Mouse (Mus musculus): Measurements from ENCODE around the gene Ptov1. TPM values are rescaled to one million over a fixed set of nuclear protein-coding genes. Genes with fewer than 3 reads are reported as not detected.

Ptov1 gene
- polyA plus RNA-seq, 1 experiment from 2014 or later = 404 TPM

MicroRNAs within 50 kb of the gene (microRNA counts, 519-probe panel; counts per million panel counts)
- microRNA mmu-miR-707 = 104 counts per million, percentile 35 among the panel's probes with 10 or more counts

Small RNAs within 50 kb of the gene (microRNA-seq; reads per million reads assigned to microRNA genes)
- not detected for gene Mir707

Other genes starting within 250 kb of the Ptov1 start
- gene Myh14, start 198.9 kb downstream of the Ptov1 start, polyA plus RNA-seq (2015; fragmentation: Nextera tagmentation; extraction: Ambion mirVana) = 1.7 and 2.0 TPM in 2 replicates
- gene Izumo2, start 161.0 kb downstream of the Ptov1 start, polyA plus RNA-seq (2015; fragmentation: Nextera tagmentation; extraction: Ambion mirVana) = not detected in 2 replicates
- 54.5 and 54.9 TPM in 2 replicates for gene Vrk3, start 121.4 kb downstream of the Ptov1 start, polyA plus RNA-seq (2015; fragmentation: Nextera tagmentation; extraction: Ambion mirVana)
- gene Zfp473, start 118.7 kb downstream of the Ptov1 start, polyA plus RNA-seq (2015; fragmentation: Nextera tagmentation; extraction: Ambion mirVana) = 2.1 and 2.6 TPM in 2 replicates
- 99.9 and 105 TPM in 2 replicates for gene Nup62, start 53.7 kb downstream of the Ptov1 start, polyA plus RNA-seq (2015; fragmentation: Nextera tagmentation; extraction: Ambion mirVana)
- gene Il4i1, start 53.4 kb downstream of the Ptov1 start, polyA plus RNA-seq (2015; fragmentation: Nextera tagmentation; extraction: Ambion mirVana) = 1.1 and 1.5 TPM in 2 replicates
- gene Atf5, start 53.1 kb downstream of the Ptov1 start, polyA plus RNA-seq (2015; fragmentation: Nextera tagmentation; extraction: Ambion mirVana) = 3.5 and 4.3 TPM in 2 replicates
- 117 and 126 TPM in 2 replicates for gene Akt1s1, start 20.8 kb downstream of the Ptov1 start, polyA plus RNA-seq (2015; fragmentation: Nextera tagmentation; extraction: Ambion mirVana)
- 93.9 and 94.9 TPM in 2 replicates for gene Tbc1d17, start 20.7 kb downstream of the Ptov1 start, polyA plus RNA-seq (2015; fragmentation: Nextera tagmentation; extraction: Ambion mirVana)
- 38.7 and 40.4 TPM in 2 replicates for gene Pnkp, start 12.6 kb downstream of the Ptov1 start, polyA plus RNA-seq (2015; fragmentation: Nextera tagmentation; extraction: Ambion mirVana)
- 136 and 149 TPM in 2 replicates for gene Med25, start 22.9 kb upstream of the Ptov1 start, polyA plus RNA-seq (2015; fragmentation: Nextera tagmentation; extraction: Ambion mirVana)
- 27.7 and 28.4 TPM in 2 replicates for gene Fuz, start 26.3 kb upstream of the Ptov1 start, polyA plus RNA-seq (2015; fragmentation: Nextera tagmentation; extraction: Ambion mirVana)
- 72.9 and 75.3 TPM in 2 replicates for gene Ap2a1, start 59.7 kb upstream of the Ptov1 start, polyA plus RNA-seq (2015; fragmentation: Nextera tagmentation; extraction: Ambion mirVana)
- 0.10 and 0.24 TPM in 2 replicates for gene Tsks, start 73.4 kb upstream of the Ptov1 start, polyA plus RNA-seq (2015; fragmentation: Nextera tagmentation; extraction: Ambion mirVana)
- gene Cpt1c, start 105.1 kb upstream of the Ptov1 start, polyA plus RNA-seq (2015; fragmentation: Nextera tagmentation; extraction: Ambion mirVana) = 22.4 and 23.8 TPM in 2 replicates
- 681 and 701 TPM in 2 replicates for gene Prmt1, start 116.8 kb upstream of the Ptov1 start, polyA plus RNA-seq (2015; fragmentation: Nextera tagmentation; extraction: Ambion mirVana)
- 109 TPM in 2 replicates for gene Irf3, start 127.9 kb upstream of the Ptov1 start, polyA plus RNA-seq (2015; fragmentation: Nextera tagmentation; extraction: Ambion mirVana)
- 56.1 and 61.9 TPM in 2 replicates for gene Bcl2l12, start 128.9 kb upstream of the Ptov1 start, polyA plus RNA-seq (2015; fragmentation: Nextera tagmentation; extraction: Ambion mirVana)
- 30.6 and 36.4 TPM in 2 replicates for gene Scaf1, start 146.6 kb upstream of the Ptov1 start, polyA plus RNA-seq (2015; fragmentation: Nextera tagmentation; extraction: Ambion mirVana)
- 42.9 and 44.1 TPM in 2 replicates for gene Rras, start 148.2 kb upstream of the Ptov1 start, polyA plus RNA-seq (2015; fragmentation: Nextera tagmentation; extraction: Ambion mirVana)
- 12.9 and 13.8 TPM in 2 replicates for gene Prr12, start 183.1 kb upstream of the Ptov1 start, polyA plus RNA-seq (2015; fragmentation: Nextera tagmentation; extraction: Ambion mirVana)
- 85.2 and 86.3 TPM in 2 replicates for gene Nosip, start 192.6 kb upstream of the Ptov1 start, polyA plus RNA-seq (2015; fragmentation: Nextera tagmentation; extraction: Ambion mirVana)
- 42.4 and 44.9 TPM in 2 replicates for gene Prrg2, start 192.9 kb upstream of the Ptov1 start, polyA plus RNA-seq (2015; fragmentation: Nextera tagmentation; extraction: Ambion mirVana)
- 352 and 369 TPM in 2 replicates for gene Rcn3, start 222.4 kb upstream of the Ptov1 start, polyA plus RNA-seq (2015; fragmentation: Nextera tagmentation; extraction: Ambion mirVana)
- gene Fcgrt, start 234.1 kb upstream of the Ptov1 start, polyA plus RNA-seq (2015; fragmentation: Nextera tagmentation; extraction: Ambion mirVana) = 93.7 and 114 TPM in 2 replicates

Data from kidney, embryonic 16.5 days (tissue).